In genomic region chr16:4937351-4938190, GRCm38 (mm10) we compare ENCODE assay signal across 28 mouse cellular contexts. TPM values are rescaled to one million over a fixed set of nuclear protein-coding genes. Genes with fewer than 3 reads are reported as not detected.
A peak's percentile ranks its signal among the peaks of the same experiment; 100 is the strongest.
DNase-seq lines count a peak whose midpoint lies in the region; ATAC-seq and TF ChIP-seq lines count a peak whose summit lies in the region.
"Had no signal": no experiment of that assay in that cellular context is flagged by ENCODE, and none has a peak within 500 bp of the region (broad histone marks: within the 10 kb centered on the region; RNA-seq: fewer than 3 reads in every experiment).

No protein-coding gene starts in this region.

- no peaks in the 10 kb centered on the region for H3K27me3 ChIP-seq in kidney, embryonic 15.5 days
- H3K27me3 ChIP-seq: embryonic facial prominence, embryonic 13.5 days; heart, embryonic 15.5 days; limb, embryonic 15.5 days; liver, embryonic 13.5 days; Patski; stomach, embryonic 15.5 days had no signal

- TF ChIP-seq CTCF in left cerebral cortex, adult 2 months (IDR thresholded peaks at IDR 0.05), result no peak
- TF ChIP-seq CTCF in bone marrow macrophage, adult 2 months (IDR thresholded peaks at IDR 0.05; ENCODE audit: low read depth, low read length), result no peak

- TF ChIP-seq POLR2A in bone marrow macrophage, adult 2 months (IDR thresholded peaks at IDR 0.05; ENCODE audit: borderline replicate concordance, low read depth, low read length), result no peak

- no peak overlapping the region for H3K4me2 ChIP-seq in kidney, embryonic 15.5 days

- no peak overlapping the region for H3K9ac ChIP-seq in kidney, embryonic 15.5 days
- H3K9ac ChIP-seq: heart, embryonic 15.5 days; stomach, embryonic 15.5 days had no signal

- intact Hi-C loops in left cerebral cortex, adult 2 months (cut with DNase I), result no loop called here

- ATAC-seq in kidney, embryonic 15.5 days (replicated peaks; ENCODE audit: low FRiP score), result no peak
- ATAC-seq: lung, postnatal 0 days; Patski had no signal

- no peak overlapping the region for H3K4me3 ChIP-seq in kidney, embryonic 15.5 days (replicated peaks)
- no peak overlapping the region for H3K4me3 ChIP-seq in left cerebral cortex, adult 2 months
- no peak overlapping the region for H3K4me3 ChIP-seq in bone marrow macrophage, adult 2 months (ENCODE audit: insufficient read depth, low read length)

- H3K27ac ChIP-seq in kidney, embryonic 15.5 days, result no peak overlapping the region
- H3K27ac ChIP-seq in left cerebral cortex, adult 2 months, result peak overlapping the region; percentile 78; the same call in 1 of the 2 replicates
- H3K27ac ChIP-seq in bone marrow macrophage, adult 2 months (ENCODE audit: insufficient read depth, low read depth, low read length), result peak overlapping the region; percentile 89; the same call in 1 of the 2 replicates
- H3K27ac ChIP-seq: liver, embryonic 13.5 days had no signal

- 87% methylated on average over 8 of the region's 8 CpGs for WGBS in kidney, embryonic 15.5 days

- no peaks in the 10 kb centered on the region for H3K9me3 ChIP-seq in kidney, embryonic 15.5 days (replicated peaks)
- H3K9me3 ChIP-seq: embryonic facial prominence, embryonic 13.5 days; heart, embryonic 15.5 days; limb, embryonic 15.5 days; liver, embryonic 13.5 days; midbrain, embryonic 10.5 days; stomach, embryonic 15.5 days had no signal

- DNase-seq in kidney, adult 11 months, result peak; percentile 60
- DNase-seq in left cerebral cortex, adult 2 months (ENCODE audit: extremely low spot score in 1 of 2, low spot score in 2 of 2), result no peak
- no peak for DNase-seq in left cerebral cortex, adult 9 months (ENCODE audit: low spot score in 2 of 2)
- DNase-seq in kidney, postnatal 25 days, result peak; percentile 47 to 78
- DNase-seq in frontal cortex, adult 2 months (ENCODE audit: extremely low spot score in 1 of 2, low spot score in 1 of 2), result no peak
- DNase-seq in right cerebral cortex, postnatal 10 days (ENCODE audit: low spot score in 2 of 2), result no peak
- DNase-seq: adrenal gland, postnatal 14 days; cerebellum, adult 11-12 months; cerebellum, adult 9-11 months; forebrain, postnatal 0 days; gastrocnemius, postnatal 10 days; left cerebral cortex, postnatal 4 days; liver, embryonic 13.5 days; lung, adult 18-20 months; lung, postnatal 4 days; retina, postnatal 1 day; right cerebral cortex, postnatal 25 days; thymus, adult 18-20 months; thymus, postnatal 25 days had no signal

- H3K4me1 ChIP-seq in kidney, embryonic 15.5 days, result peaks cover 22% of the 10 kb centered on the region
- peaks cover 38% of the 10 kb centered on the region for H3K4me1 ChIP-seq in bone marrow macrophage, adult 2 months (ENCODE audit: control insufficient read depth, insufficient read depth, low read length)

- H3K36me3 ChIP-seq in kidney, embryonic 15.5 days, result peaks cover 79% of the 10 kb centered on the region

RNA-seq across cellular contexts. Expression of gene Nudt16l1, which starts 1.0 kb away (rescaled TPM):
- polyA plus RNA-seq in kidney, embryonic 15.5 days (2015; fragmentation: Nextera tagmentation; extraction: Ambion mirVana), result 151 and 155 TPM in 2 replicates
- total RNA-seq in left cerebral cortex, adult 2 months (2021), result 10 to 100 TPM; 70.1 to 71.4 TPM
- 44.3 and 55.0 TPM in 2 replicates for polyA plus RNA-seq in bone marrow macrophage, adult 2 months (2012; ENCODE audit: insufficient read depth, insufficient read length, missing spikeins)
- polyA plus RNA-seq in frontal cortex, adult 2 months (2012; rRNA removed), result 84.5 and 94.6 TPM in 2 replicates

RNA-seq across cellular contexts. Expression of gene Anks3, which starts 26.4 kb away (rescaled TPM):
- 59.7 and 69.3 TPM in 2 replicates for polyA plus RNA-seq in kidney, embryonic 15.5 days (2015; fragmentation: Nextera tagmentation; extraction: Ambion mirVana)
- total RNA-seq in left cerebral cortex, adult 2 months (2021), result 10 to 100 TPM; 67.3 to 68.3 TPM
- polyA plus RNA-seq in bone marrow macrophage, adult 2 months (2012; ENCODE audit: insufficient read depth, insufficient read length, missing spikeins), result 44.1 and 44.2 TPM in 2 replicates
- polyA plus RNA-seq in frontal cortex, adult 2 months (2012; rRNA removed), result 102 and 107 TPM in 2 replicates

RNA-seq across cellular contexts. Expression of gene Mgrn1, which starts 51.5 kb away (rescaled TPM):
- polyA plus RNA-seq in kidney, embryonic 15.5 days (2015; fragmentation: Nextera tagmentation; extraction: Ambion mirVana), result 88.2 and 98.1 TPM in 2 replicates
- 100 to 1,000 TPM; 208 to 211 TPM for total RNA-seq in left cerebral cortex, adult 2 months (2021)
- polyA plus RNA-seq in bone marrow macrophage, adult 2 months (2012; ENCODE audit: insufficient read depth, insufficient read length, missing spikeins), result 66.4 and 75.4 TPM in 2 replicates
- polyA plus RNA-seq in frontal cortex, adult 2 months (2012; rRNA removed), result 216 and 221 TPM in 2 replicates

RNA-seq across cellular contexts. Expression of gene Ubald1, which starts 57.5 kb away (rescaled TPM):
- polyA plus RNA-seq in kidney, embryonic 15.5 days (2015; fragmentation: Nextera tagmentation; extraction: Ambion mirVana), result 37.4 and 39.7 TPM in 2 replicates
- 10 to 100 TPM; 91.8 to 93.7 TPM for total RNA-seq in left cerebral cortex, adult 2 months (2021)
- polyA plus RNA-seq in bone marrow macrophage, adult 2 months (2012; ENCODE audit: insufficient read depth, insufficient read length, missing spikeins), result 68.4 and 72.6 TPM in 2 replicates
- polyA plus RNA-seq in frontal cortex, adult 2 months (2012; rRNA removed), result 51.3 and 66.1 TPM in 2 replicates

Comparison
In these comparisons a context has a peak if more than half of its experiments do, and no peak if none do; other contexts are left out.
1. DNase-seq: peak in kidney, adult 11 months (single experiment) and kidney, postnatal 25 days (2 of 2); none in left cerebral cortex, adult 2 months (0 of 2), left cerebral cortex, adult 9 months (0 of 2), frontal cortex, adult 2 months (0 of 2) and right cerebral cortex, postnatal 10 days (0 of 2).